Mouse (Mus musculus) lung, postnatal 14 days (tissue): ENCODE results near the gene Sntg2.

Source experiments
- DNase-seq: peaks from one replicate; pipeline ENCODE4 v3.0.0; 2021

Gene Sntg2

GRCm38 (mm10) chr12:30372933-30373501, at the start of gene Sntg2:
Gene Sntg2, minus strand, starts transcription at chr12:30373375.
- peak; percentile 86 for DNase-seq

- DNase-seq = no peak
Observed at GRCm38 (mm10) chr12:30416547-30416946, 43.4 kb upstream of the Sntg2 start.

- no peak for DNase-seq
Observed at GRCm38 (mm10) chr12:30415981-30416380, 42.8 kb upstream of the Sntg2 start.

GRCm38 (mm10) chr12:30402651-30403050, 29.5 kb upstream of the Sntg2 start:
- DNase-seq = no peak

GRCm38 (mm10) chr12:30400531-30400930, 27.4 kb upstream of the Sntg2 start:
- no peak for DNase-seq

- no peak for DNase-seq
Observed at GRCm38 (mm10) chr12:30400114-30400513, 26.9 kb upstream of the Sntg2 start.

- DNase-seq = peak; percentile 17
Observed at GRCm38 (mm10) chr12:30372293-30372692, 882 bp downstream of the Sntg2 start.

- peak; percentile 86 for DNase-seq
Observed at GRCm38 (mm10) chr12:30369786-30370185, 3.4 kb downstream of the Sntg2 start.

- no peak for DNase-seq
Observed at GRCm38 (mm10) chr12:30369141-30369540, 4.0 kb downstream of the Sntg2 start.

- DNase-seq = no peak
Observed at GRCm38 (mm10) chr12:30362306-30362705, 10.9 kb downstream of the Sntg2 start.

- no peak for DNase-seq
Observed at GRCm38 (mm10) chr12:30357666-30358065, 15.5 kb downstream of the Sntg2 start.

- no peak for DNase-seq
Observed at GRCm38 (mm10) chr12:30352393-30352792, 20.8 kb downstream of the Sntg2 start.

- no peak for DNase-seq
Observed at GRCm38 (mm10) chr12:30348036-30348435, 25.1 kb downstream of the Sntg2 start.

- no peak for DNase-seq
Observed at GRCm38 (mm10) chr12:30347284-30347683, 25.9 kb downstream of the Sntg2 start.

- peak; percentile 33 for DNase-seq
Observed at GRCm38 (mm10) chr12:30344806-30345205, 28.4 kb downstream of the Sntg2 start.

- no peak for DNase-seq
Observed at GRCm38 (mm10) chr12:30336301-30336700, 36.9 kb downstream of the Sntg2 start.

- no peak for DNase-seq
Observed at GRCm38 (mm10) chr12:30334502-30334901, 38.7 kb downstream of the Sntg2 start.

GRCm38 (mm10) chr12:30317971-30318370, 55.2 kb downstream of the Sntg2 start:
- no peak for DNase-seq

- no peak for DNase-seq
Observed at GRCm38 (mm10) chr12:30313021-30313420, 60.2 kb downstream of the Sntg2 start.

- DNase-seq = peak; percentile 35
Observed at GRCm38 (mm10) chr12:30308197-30308939, 64.8 kb downstream of the Sntg2 start.

- no peak for DNase-seq
Observed at GRCm38 (mm10) chr12:30292724-30293560, 80.2 kb downstream of the Sntg2 start.

GRCm38 (mm10) chr12:30286888-30287573, 86.1 kb downstream of the Sntg2 start:
- DNase-seq = no peak

- no peak for DNase-seq
Observed at GRCm38 (mm10) chr12:30283741-30284140, 89.4 kb downstream of the Sntg2 start.
